Mouse (Mus musculus) G1E (cell line): ENCODE data around the gene Echdc3.

ENCODE experiments used
- CTCF ChIP-seq: IDR thresholded peaks from 2 replicates; pipeline ENCODE4 v1.5.1; 2012; ENCODE audit warnings: low read depth, low read length, inconsistent platforms, mixed read lengths
- GATA1 ChIP-seq: IDR thresholded peaks from 2 replicates; pipeline ENCODE4 v1.6.1; 2012; ENCODE audit warnings: borderline replicate concordance, low read length, inconsistent platforms, mixed read lengths
- TAL1 ChIP-seq: conservative IDR thresholded peaks from 2 replicates; pipeline ENCODE4 v1.6.1; 2012; ENCODE audit warnings: low read depth, low read length, inconsistent platforms, mixed read lengths

GRCm38 (mm10) chr2:6240072-6240471, 27.2 kb upstream of the Echdc3 start:
- TF ChIP-seq CTCF (no peak), GATA1 (no peak), TAL1 (no peak)
